Comparison of ENCODE assay signal across 16 mouse cellular contexts in the genomic region with DNA sequence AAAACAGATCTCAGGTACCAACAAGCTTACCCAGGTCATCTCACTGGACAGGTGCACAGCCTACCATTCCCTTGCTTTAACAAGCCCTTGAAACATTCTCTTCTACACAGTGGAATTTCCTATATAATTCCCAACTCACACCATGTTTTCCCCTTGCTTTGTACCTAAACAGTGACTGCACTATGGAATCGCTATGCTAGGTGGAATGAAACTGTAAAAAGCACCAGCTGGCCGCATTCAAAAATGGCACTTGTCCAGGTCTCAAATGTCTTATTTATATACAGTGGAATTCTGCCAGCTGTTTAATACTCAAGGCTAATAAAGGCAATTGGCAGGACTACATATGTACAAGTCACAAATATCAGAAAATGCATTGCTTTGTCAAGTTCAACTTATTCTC.
DNase-seq lines count a peak whose midpoint lies in the region; ATAC-seq lines count a peak whose summit lies in the region.
"Had no signal": no experiment of that assay in that cellular context is flagged by ENCODE, and none has a peak within 500 bp of the region (broad histone marks: within the 10 kb centered on the region; RNA-seq: fewer than 3 reads in every experiment).

No protein-coding gene starts in this region.

- H3K4me3 ChIP-seq in hindbrain, embryonic 15.5 days: no peak overlapping the region
- H3K4me3 ChIP-seq in hindbrain, embryonic 13.5 days: no peak overlapping the region
- H3K4me3 ChIP-seq in neural tube, embryonic 13.5 days: no peak overlapping the region
- H3K4me3 ChIP-seq in neural tube, embryonic 15.5 days (replicated peaks): no peak overlapping the region
- H3K4me3 ChIP-seq: erythroblast, embryonic 14.5 days; limb, embryonic 15.5 days; neural tube, embryonic 12.5 days had no signal

- no peaks in the 10 kb centered on the region for H3K36me3 ChIP-seq in hindbrain, embryonic 15.5 days
- H3K36me3 ChIP-seq in hindbrain, embryonic 13.5 days: no peaks in the 10 kb centered on the region
- H3K36me3 ChIP-seq in neural tube, embryonic 13.5 days: no peaks in the 10 kb centered on the region
- H3K36me3 ChIP-seq in neural tube, embryonic 15.5 days: no peaks in the 10 kb centered on the region
- H3K36me3 ChIP-seq: limb, embryonic 15.5 days; neural tube, embryonic 12.5 days had no signal

- 34% methylated on average over 2 of the region's 2 CpGs for WGBS in hindbrain, embryonic 15.5 days
- WGBS in hindbrain, embryonic 13.5 days: 44% methylated on average over 2 of the region's 2 CpGs
- 51% methylated on average over 2 of the region's 2 CpGs for WGBS in neural tube, embryonic 13.5 days
- WGBS in neural tube, embryonic 15.5 days: 39% methylated on average over 2 of the region's 2 CpGs

- H3K4me1 ChIP-seq in hindbrain, embryonic 15.5 days (replicated peaks): no peaks in the 10 kb centered on the region
- no peaks in the 10 kb centered on the region; the same call in 1 of the 2 replicates for H3K4me1 ChIP-seq in hindbrain, embryonic 13.5 days (replicated peaks)
- H3K4me1 ChIP-seq in neural tube, embryonic 13.5 days (replicated peaks): peaks cover 9% of the 10 kb centered on the region; the same call in 1 of the 2 replicates
- no peaks in the 10 kb centered on the region for H3K4me1 ChIP-seq in neural tube, embryonic 15.5 days
- H3K4me1 ChIP-seq: neural tube, embryonic 12.5 days had no signal

- no peaks in the 10 kb centered on the region for H3K27me3 ChIP-seq in hindbrain, embryonic 15.5 days
- H3K27me3 ChIP-seq in hindbrain, embryonic 13.5 days: no peaks in the 10 kb centered on the region
- H3K27me3 ChIP-seq in neural tube, embryonic 13.5 days: no peaks in the 10 kb centered on the region
- no peaks in the 10 kb centered on the region for H3K27me3 ChIP-seq in neural tube, embryonic 15.5 days (replicated peaks)
- H3K27me3 ChIP-seq: limb, embryonic 15.5 days; neural tube, embryonic 12.5 days had no signal

- H3K9ac ChIP-seq in hindbrain, embryonic 15.5 days: no peak overlapping the region
- H3K9ac ChIP-seq in hindbrain, embryonic 13.5 days: no peak overlapping the region
- no peak overlapping the region for H3K9ac ChIP-seq in neural tube, embryonic 13.5 days
- H3K9ac ChIP-seq in neural tube, embryonic 15.5 days (replicated peaks): no peak overlapping the region
- H3K9ac ChIP-seq: limb, embryonic 15.5 days; liver, postnatal 0 days; neural tube, embryonic 12.5 days had no signal

- no peak overlapping the region for H3K4me2 ChIP-seq in hindbrain, embryonic 15.5 days
- no peak overlapping the region for H3K4me2 ChIP-seq in hindbrain, embryonic 13.5 days
- H3K4me2 ChIP-seq in neural tube, embryonic 13.5 days: no peak overlapping the region
- H3K4me2 ChIP-seq in neural tube, embryonic 15.5 days: no peak overlapping the region
- H3K4me2 ChIP-seq: limb, embryonic 15.5 days; neural tube, embryonic 12.5 days had no signal

- H3K27ac ChIP-seq in hindbrain, embryonic 15.5 days (replicated peaks): no peak overlapping the region
- no peak overlapping the region for H3K27ac ChIP-seq in hindbrain, embryonic 13.5 days
- peak overlapping the region; percentile 46; the same call in 1 of the 2 replicates for H3K27ac ChIP-seq in neural tube, embryonic 13.5 days (replicated peaks)
- no peak overlapping the region for H3K27ac ChIP-seq in neural tube, embryonic 15.5 days (replicated peaks)
- H3K27ac ChIP-seq: limb, embryonic 15.5 days; neural tube, embryonic 12.5 days had no signal

- peak; percentile 23; the same call in 1 of the 2 replicates for ATAC-seq in hindbrain, embryonic 15.5 days (ENCODE audit: low FRiP score, low read depth)
- ATAC-seq in hindbrain, embryonic 13.5 days (ENCODE audit: low FRiP score): no peak
- no peak for ATAC-seq in neural tube, embryonic 13.5 days (ENCODE audit: low read depth)
- no peak for ATAC-seq in neural tube, embryonic 15.5 days (ENCODE audit: low FRiP score)
- ATAC-seq: CD4-positive, CD25-positive, alpha-beta regulatory T cell, adult 4 months; liver, postnatal 0 days had no signal

- no peaks in the 10 kb centered on the region for H3K9me3 ChIP-seq in hindbrain, embryonic 15.5 days
- no peaks in the 10 kb centered on the region for H3K9me3 ChIP-seq in hindbrain, embryonic 13.5 days
- H3K9me3 ChIP-seq in neural tube, embryonic 13.5 days: no peaks in the 10 kb centered on the region
- H3K9me3 ChIP-seq in neural tube, embryonic 15.5 days (replicated peaks): no peaks in the 10 kb centered on the region
- H3K9me3 ChIP-seq: limb, embryonic 15.5 days; neural tube, embryonic 12.5 days had no signal

- DNase-seq in cerebellum, adult 8-10 months: peak; percentile 50
- DNase-seq in spleen, postnatal 4 days (ENCODE audit: low spot score in 2 of 2): no peak
- DNase-seq in right cerebral cortex, adult 18-20 months: no peak
- DNase-seq: adrenal gland, adult 8-10 months; embryo, embryonic 11 days; kidney, adult 9 months; layer of hippocampus, postnatal 36 days; liver, postnatal 0 days had no signal
